Mouse (Mus musculus): ENCODE measurements around the gene Gm7971. TPM values are rescaled to one million over a fixed set of nuclear protein-coding genes. Genes with fewer than 3 reads are reported as not detected.
"Not testable (repeated sequence)": the region's sequence is repeated elsewhere in the genome, so short reads cannot be mapped to it uniquely, and the experiment has no call there.

Gm7971 gene
- total RNA-seq (2014; rRNA removed): not detected in 2 replicates
- polyA plus RNA-seq (2015; fragmentation: Nextera tagmentation; extraction: Ambion mirVana): not detected in 2 replicates

- not testable (repeated sequence) for H3K4me2 ChIP-seq (ENCODE audit: low read depth, low read length); H3K4me3 ChIP-seq (ENCODE audit: low read length); H3K27me3 ChIP-seq (ENCODE audit: insufficient read depth, low read length); H3K9me3 ChIP-seq (ENCODE audit: low read length); H3K27ac ChIP-seq; DNase-seq (ENCODE audit: low spot score); H3K4me1 ChIP-seq (ENCODE audit: insufficient read depth, low read length); ATAC-seq; H3K9ac ChIP-seq (replicated peaks; ENCODE audit: low read length); H3K36me3 ChIP-seq (ENCODE audit: insufficient read depth, low read length)
- no CpG with 5 or more reads among the region's 1 CpGs for WGBS
Measured at GRCm38 (mm10) chr5:95594775-95595174, at the start of gene Gm7971. Gene Gm7971 (minus strand): TSS chr5:95594875.

Other genes starting within 250 kb of the Gm7971 start
- not detected in 2 replicates for gene D5Ertd577e, start 138.1 kb downstream of the Gm7971 start, total RNA-seq (2014; rRNA removed)
- not detected in 2 replicates for gene D5Ertd577e, start 138.1 kb downstream of the Gm7971 start, polyA plus RNA-seq (2015; fragmentation: Nextera tagmentation; extraction: Ambion mirVana)
- not detected in 2 replicates for gene Gm3286, start 84.1 kb downstream of the Gm7971 start, total RNA-seq (2014; rRNA removed)
- not detected in 2 replicates for gene Gm3286, start 84.1 kb downstream of the Gm7971 start, polyA plus RNA-seq (2015; fragmentation: Nextera tagmentation; extraction: Ambion mirVana)
- gene Gm7978, start 141.3 kb upstream of the Gm7971 start, total RNA-seq (2014; rRNA removed): not detected in 2 replicates
- gene Gm7978, start 141.3 kb upstream of the Gm7971 start, polyA plus RNA-seq (2015; fragmentation: Nextera tagmentation; extraction: Ambion mirVana): not detected in 2 replicates
- not detected in 2 replicates for gene Gm7982, start 147.1 kb upstream of the Gm7971 start, total RNA-seq (2014; rRNA removed)
- gene Gm7982, start 147.1 kb upstream of the Gm7971 start, polyA plus RNA-seq (2015; fragmentation: Nextera tagmentation; extraction: Ambion mirVana): not detected in 2 replicates
- not detected in 2 replicates for gene E330014E10Rik, start 181.1 kb upstream of the Gm7971 start, total RNA-seq (2014; rRNA removed)
- not detected in 2 replicates for gene E330014E10Rik, start 181.1 kb upstream of the Gm7971 start, polyA plus RNA-seq (2015; fragmentation: Nextera tagmentation; extraction: Ambion mirVana)

All from hindbrain, postnatal 0 days (tissue).